Mouse (Mus musculus) megakaryocyte-erythroid progenitor cell, adult 5 weeks (primary cell): ENCODE data around the gene Ddx19b. TPM values are rescaled to one million over a fixed set of nuclear protein-coding genes. Genes with fewer than 3 reads are reported as not detected.

Experiments used
- polyA plus RNA-seq: library from polyadenylated mRNA; stranded (reverse); fragments of >175 nt; gene quantifications from 2 replicates; pipeline ENCODE4 v1.2.3, GENCODE M21; 2012

The Ddx19b gene
- 3.0 and 3.2 TPM in 2 replicates for polyA plus RNA-seq

GRCm38 (mm10) chr8:111031572-111031971 lies at the start of gene Ddx19b:
Gene Ddx19b (minus strand): TSS chr8:111031751.

GRCm38 (mm10) chr8:111056158-111056663 lies 24.7 kb upstream of the Ddx19b start, which contains the start of gene Exosc6:
Gene Exosc6 (plus strand): TSS chr8:111056339.

GRCm38 (mm10) chr8:111032916-111033315 lies 1.4 kb upstream of the Ddx19b start, which contains the start of gene Aars:
Gene Aars (plus strand): TSS chr8:111033144.

GRCm38 (mm10) chr8:110997547-110998531 lies 33.7 kb downstream of the Ddx19b start, which contains the start of gene Ddx19a:
Gene Ddx19a (minus strand): TSS chr8:110997800.

Other genes starting within 250 kb of the Ddx19b start
- not detected in 2 replicates for gene Il34, start 225.8 kb downstream of the Ddx19b start, polyA plus RNA-seq
- 12.8 and 18.4 TPM in 2 replicates for gene Cog4, start 185.2 kb downstream of the Ddx19b start, polyA plus RNA-seq
- gene Sf3b3, start 185.0 kb downstream of the Ddx19b start, polyA plus RNA-seq = 9.8 and 10.7 TPM in 2 replicates
- gene Fuk, start 129.3 kb downstream of the Ddx19b start, polyA plus RNA-seq = 6.7 and 7.1 TPM in 2 replicates
- gene St3gal2, start 111.8 kb downstream of the Ddx19b start, polyA plus RNA-seq = 14.0 and 17.7 TPM in 2 replicates
- 46.3 and 58.1 TPM in 2 replicates for gene Ddx19a, start 34.0 kb downstream of the Ddx19b start, polyA plus RNA-seq
- 14.1 and 17.4 TPM in 2 replicates for gene Aars, start 1.4 kb upstream of the Ddx19b start, polyA plus RNA-seq
- gene Exosc6, start 24.6 kb upstream of the Ddx19b start, polyA plus RNA-seq = 113 and 121 TPM in 2 replicates
- gene Clec18a, start 60.7 kb upstream of the Ddx19b start, polyA plus RNA-seq = 0.06 and 0.09 TPM in 2 replicates
- gene Pdpr, start 62.9 kb upstream of the Ddx19b start, polyA plus RNA-seq = 4.3 and 4.5 TPM in 2 replicates
- 11.8 and 13.5 TPM in 2 replicates for gene Glg1, start 227.5 kb upstream of the Ddx19b start, polyA plus RNA-seq